Mouse (Mus musculus) naive thymus-derived CD4-positive, alpha-beta T cell, adult 2 months (primary cell): ENCODE data around the gene Olfr1163.
"Not testable (repeated sequence)": the region's sequence is repeated elsewhere in the genome, so short reads cannot be mapped to it uniquely, and the experiment has no call there.

ENCODE experiments used
- DNase-seq: peaks from one replicate; pipeline ENCODE4 v3.0.0-alpha.2; 2011; ENCODE audit warnings: low read depth

Olfr1163 gene

DNA sequence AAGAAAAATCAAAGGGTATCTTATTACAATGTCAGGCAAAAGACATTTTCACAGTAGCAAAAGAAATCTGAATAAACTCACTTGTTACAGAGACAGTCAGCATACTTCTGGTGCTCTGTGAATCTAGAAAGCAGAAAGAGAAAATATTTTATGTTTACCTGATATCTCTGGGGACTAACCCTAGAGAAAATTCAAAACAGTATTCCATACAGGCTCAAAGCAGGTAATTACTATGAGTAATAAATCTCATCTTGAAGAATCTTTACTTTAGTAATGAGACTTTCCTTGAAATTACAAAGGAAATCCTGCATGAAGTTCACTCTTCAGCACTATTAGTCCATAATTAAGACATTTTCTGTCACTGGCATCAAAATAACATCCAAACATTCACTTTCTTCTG lies at the start of gene Olfr1163:
Olfr1163 (minus strand) TSS at position 101 of the 400 bp plus-strand sequence.
- DNase-seq: no peak

DNA sequence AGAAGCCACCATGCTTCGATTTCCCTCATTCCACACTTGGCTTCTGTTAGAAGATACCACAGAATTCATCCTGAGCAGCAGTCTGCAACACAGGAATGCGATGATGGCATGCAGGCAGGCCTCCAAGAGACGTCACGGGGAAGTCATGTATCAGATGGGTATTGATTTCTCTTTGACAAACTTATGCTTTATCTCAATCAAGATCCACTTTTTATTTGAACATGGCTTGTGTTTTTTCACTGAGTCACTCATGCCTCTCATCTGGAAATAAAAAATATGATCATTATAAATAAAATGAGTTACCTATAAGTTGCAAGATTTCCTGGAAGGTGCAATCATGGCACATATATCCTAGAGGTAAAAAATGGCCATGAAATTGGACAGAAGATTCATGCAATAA lies 22.2 kb upstream of the Olfr1163 start, which contains the start of gene Olfr1164:
Olfr1164 (minus strand) TSS at position 101 of the 400 bp plus-strand sequence.
- DNase-seq: no peak

DNA sequence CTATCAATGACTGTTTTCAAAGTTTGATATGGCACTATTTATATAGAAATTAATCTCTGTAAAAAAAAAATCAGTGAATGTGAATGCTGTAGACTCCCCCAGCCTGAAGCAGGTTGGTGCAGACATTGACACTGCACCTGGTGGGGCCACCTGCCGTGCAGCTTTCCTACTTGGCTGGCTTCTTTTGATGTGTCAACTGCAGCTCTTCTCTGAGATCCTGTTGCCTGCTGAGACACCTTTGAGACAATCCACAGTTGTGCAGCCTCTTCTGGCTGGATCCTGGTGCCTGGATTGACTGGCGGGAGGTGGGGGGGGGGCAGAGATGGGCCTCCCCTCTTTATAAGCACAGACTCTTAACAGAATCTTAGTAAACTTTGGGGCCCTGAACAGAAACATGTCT lies 8.0 kb downstream of the Olfr1163 start:
- no peak for DNase-seq

DNA sequence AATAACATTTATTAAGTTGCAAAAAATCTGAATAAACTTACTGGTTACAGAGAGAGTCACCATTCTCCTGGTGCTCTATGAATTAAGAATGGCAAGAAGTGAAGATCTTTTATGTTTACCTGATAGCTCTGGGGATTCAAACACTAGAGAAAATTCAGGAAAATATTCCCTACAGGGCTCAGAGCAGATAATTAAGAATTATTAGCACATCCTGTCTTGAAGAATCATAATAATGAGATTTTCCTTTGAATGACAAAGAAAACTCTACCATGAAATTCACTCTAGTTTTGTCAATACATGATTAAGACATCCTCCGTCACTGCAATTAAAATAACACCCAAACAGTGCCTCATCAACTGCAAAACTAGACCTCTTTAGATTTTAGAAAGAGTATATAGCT lies 20.6 kb downstream of the Olfr1163 start, which contains the start of gene Olfr1162:
Olfr1162 (minus strand) TSS at position 101 of the 400 bp plus-strand sequence.
- DNase-seq: no peak

DNA sequence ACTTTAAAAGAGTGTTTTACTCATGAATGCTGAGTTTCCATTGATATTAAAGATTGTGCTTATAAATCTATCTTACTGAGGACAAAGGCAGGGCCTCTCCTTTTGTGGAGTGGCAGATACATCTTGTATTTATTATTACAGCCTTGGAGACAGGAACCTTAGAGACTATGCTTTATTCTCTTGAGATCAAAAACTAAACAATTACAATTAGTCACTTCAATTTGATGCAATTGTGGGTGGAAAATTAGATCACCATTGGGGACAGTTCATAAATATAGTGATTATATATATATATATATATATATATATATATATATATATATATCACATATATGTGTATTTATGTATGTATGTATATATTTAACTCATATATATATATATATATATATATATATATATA lies 34.0 kb downstream of the Olfr1163 start, which contains the start of gene Olfr73:
Olfr73 (minus strand) TSS at position 101 of the 400 bp plus-strand sequence.
- no peak for DNase-seq

DNA sequence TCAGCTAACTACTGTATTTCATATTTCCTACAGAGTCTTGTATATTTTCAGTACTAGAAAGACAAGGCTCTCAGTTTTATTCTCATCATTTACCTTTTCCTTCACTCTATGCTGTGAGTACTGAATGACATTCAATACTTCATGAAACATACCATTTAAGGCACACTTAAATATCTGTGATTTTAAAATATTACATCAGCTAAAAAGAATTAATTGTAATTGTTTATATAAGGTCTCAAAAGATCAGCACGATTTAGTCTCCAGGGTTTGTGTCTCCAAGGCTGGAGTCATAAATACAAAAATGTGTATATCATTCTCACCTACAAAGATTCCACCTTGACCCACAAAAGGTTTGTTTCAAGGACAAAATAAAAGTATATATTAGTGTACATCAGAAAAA lies 49.2 kb downstream of the Olfr1163 start, which contains the start of gene Olfr1161:
Olfr1161 (plus strand) TSS at position 301 of the 400 bp plus-strand sequence.
- DNase-seq: not testable (repeated sequence)
